Mouse (Mus musculus) midbrain, embryonic 12.5 days (tissue): ENCODE measurements around the gene Rexo1. TPM values are rescaled to one million over a fixed set of nuclear protein-coding genes. Genes with fewer than 3 reads are reported as not detected.
A peak's percentile ranks its signal among the peaks of the same experiment; 100 is the strongest.

Experiments used
- ATAC-seq: fragments of 200-750 bp; cut with Nextera tagmentation; 2 replicates; pipeline ENCODE4 v1.8.0; 2017; ENCODE audit warnings: low read depth, moderate TSS enrichment, moderate library complexity; ENCODE audit not compliant: low FRiP score
- H3K27ac ChIP-seq: fragments of 300-500 bp; sonication (generic); replicated peaks from 2 replicates; pipeline ENCODE4 v1.5.1; 2016; ENCODE audit warnings: mild to moderate bottlenecking
- H3K27me3 ChIP-seq: fragments of 300-500 bp; sonication (generic); 2 replicates; pipeline ENCODE4 v1.6.1; 2016; ENCODE audit warnings: mild to moderate bottlenecking
- H3K36me3 ChIP-seq: fragments of 300-500 bp; sonication (generic); 2 replicates; pipeline ENCODE4 v1.6.1; 2016
- H3K4me1 ChIP-seq: fragments of 300-500 bp; sonication (generic); 2 replicates; pipeline ENCODE4 v1.6.1; 2016
- H3K4me2 ChIP-seq: fragments of 300-500 bp; sonication (generic); replicated peaks from 2 replicates; pipeline ENCODE4 v1.6.1; 2016; ENCODE audit warnings: mild to moderate bottlenecking, moderate library complexity
- H3K4me3 ChIP-seq: fragments of 300-500 bp; sonication (generic); 2 replicates; pipeline ENCODE4 v1.5.1; 2016; ENCODE audit warnings: mild to moderate bottlenecking
- H3K9ac ChIP-seq: fragments of 300-500 bp; sonication (generic); replicated peaks from 2 replicates; pipeline ENCODE4 v1.6.1; 2016; ENCODE audit warnings: mild to moderate bottlenecking, moderate library complexity
- H3K9me3 ChIP-seq: fragments of 300-500 bp; sonication (generic); 2 replicates; pipeline ENCODE4 v1.6.1; 2016; ENCODE audit warnings: mild to moderate bottlenecking
- WGBS: fragments of 180-500 bp; shearing (Covaris S2); methylation state at CpG from one replicate; pipeline ENCODE4 v1.1.7; 2016; 5-methylcytosine and 5-hydroxymethylcytosine counted together
- polyA plus RNA-seq: library from polyadenylated mRNA; unstranded; fragments of >200 nt; fragmentation: Nextera tagmentation; extraction: Ambion mirVana; gene quantifications from 2 replicates; pipeline ENCODE4 v1.2.1, GENCODE M21; 2016

Gene Rexo1
- polyA plus RNA-seq, 1 experiment from 2014 or later, result 37.3 TPM

DNA sequence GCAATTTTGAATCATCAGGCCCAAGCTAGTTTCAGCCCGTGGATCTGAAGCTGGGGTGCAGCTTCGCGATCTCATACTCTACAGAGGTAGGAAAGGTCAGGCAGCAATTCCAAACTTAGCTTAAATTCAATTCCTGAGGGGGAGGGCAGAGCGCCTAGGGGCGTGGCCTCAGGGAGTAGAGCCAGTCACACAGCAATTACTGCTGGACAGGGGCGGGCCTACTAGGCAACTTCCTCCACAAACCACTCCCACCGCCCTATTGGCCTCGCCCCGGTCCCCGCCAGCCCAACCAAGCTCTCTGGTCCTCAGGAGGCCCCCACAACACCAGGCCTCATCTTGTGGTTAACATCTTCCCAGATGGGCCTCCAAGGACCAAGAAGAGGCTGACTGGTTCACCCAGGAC is 8.3 kb upstream of the Rexo1 start:
- H3K36me3 ChIP-seq, result no peaks in the 10 kb centered on the region

DNA sequence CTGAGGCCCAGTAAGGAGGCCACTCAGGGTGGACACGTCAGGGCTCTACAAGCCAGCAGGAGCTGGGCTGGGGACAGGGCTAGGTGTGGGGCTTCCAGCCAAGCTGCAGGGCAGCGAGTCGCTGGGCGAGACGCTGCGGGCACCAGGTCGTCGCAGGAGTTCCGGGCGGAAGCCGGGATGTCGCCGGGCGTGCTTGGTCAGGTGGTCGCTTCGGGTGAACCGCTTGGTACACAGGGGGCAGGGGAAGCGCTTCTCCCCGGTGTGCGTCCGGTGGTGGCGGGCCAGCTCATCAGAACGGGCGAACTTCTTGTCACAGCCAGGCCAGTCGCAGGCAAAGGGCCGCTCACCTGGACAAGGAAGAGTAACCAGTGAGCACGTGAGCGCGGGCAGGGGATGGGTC is 7.5 kb upstream of the Rexo1 start:
- WGBS, result 97% methylated on average over 29 of the region's 29 CpGs
- no peak for ATAC-seq
- Histone ChIP-seq H3K9me3 (no peaks in the 10 kb centered on the region), H3K27ac (0 out of 2 replicates have a peak overlapping the region, but pooled peaks have one; percentile 35), H3K36me3 (no peaks in the 10 kb centered on the region), H3K27me3 (no peaks in the 10 kb centered on the region), H3K9ac (no peak overlapping the region), H3K4me3 (no peak overlapping the region), H3K4me1 (peaks cover 52% of the 10 kb centered on the region), H3K4me2 (no peak overlapping the region)

More for the DNA sequence above, 8.3 kb upstream of the Rexo1 start:
- H3K4me1 ChIP-seq, result peaks cover 59% of the 10 kb centered on the region
- H3K27ac ChIP-seq, result no peak overlapping the region
- H3K27me3 ChIP-seq, result no peaks in the 10 kb centered on the region
- H3K9ac ChIP-seq, result no peak overlapping the region
- 29% methylated on average over 10 of the region's 10 CpGs for whole genome bisulfite sequencing
- H3K4me3 ChIP-seq, result no peak overlapping the region
- no peak for ATAC-seq
- no peaks in the 10 kb centered on the region for H3K9me3 ChIP-seq
- H3K4me2 ChIP-seq, result 0 out of 2 replicates have a peak overlapping the region, but pooled peaks have one; percentile 4

DNA sequence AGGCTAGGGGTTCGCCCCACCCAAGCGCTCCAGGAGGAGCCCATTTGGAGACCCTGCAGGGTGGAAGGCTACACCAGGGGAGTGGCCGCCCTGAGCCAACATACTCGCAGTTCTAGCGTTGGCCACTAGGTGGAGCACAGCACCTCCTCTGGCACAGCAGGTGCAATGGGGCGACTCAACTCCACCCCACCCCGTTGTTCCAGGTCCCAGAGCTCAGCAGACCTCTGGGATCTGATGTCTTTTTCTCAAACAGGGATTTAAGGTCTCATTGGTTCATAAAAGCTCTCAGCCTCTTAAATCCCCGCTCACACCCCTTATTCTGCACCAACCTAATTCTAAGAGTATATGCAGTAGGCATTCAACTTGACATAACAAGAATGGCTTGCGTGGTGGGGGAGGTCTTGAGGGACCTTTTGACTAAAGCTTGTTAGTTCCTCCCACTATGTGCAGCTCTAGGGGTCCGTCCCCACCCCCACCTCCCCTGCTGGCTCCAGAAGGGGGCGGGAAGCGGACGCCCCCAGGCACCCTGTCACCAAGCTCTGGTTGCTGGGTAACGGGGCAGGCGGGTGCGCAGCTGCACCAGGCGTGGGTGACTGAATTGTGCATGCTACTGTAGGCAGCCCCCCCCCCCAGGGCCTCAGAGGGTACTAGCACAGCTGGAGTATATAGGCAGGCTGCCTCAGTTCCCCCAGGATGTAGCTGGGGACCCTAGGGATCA is 5.2 kb upstream of the Rexo1 start:
- Histone ChIP-seq H3K27me3 (no peaks in the 10 kb centered on the region), H3K36me3 (no peaks in the 10 kb centered on the region), H3K4me3 (peak overlapping the region; percentile 12; the same call in 1 of the 2 replicates), H3K27ac (peak overlapping the region; percentile 74), H3K9me3 (no peaks in the 10 kb centered on the region), H3K9ac (no peak overlapping the region), H3K4me2 (peak overlapping the region; percentile 38), H3K4me1 (peaks cover 47% of the 10 kb centered on the region)
- ATAC-seq, result peak; percentile 64
- 10% methylated on average over 17 of the region's 17 CpGs for WGBS

DNA sequence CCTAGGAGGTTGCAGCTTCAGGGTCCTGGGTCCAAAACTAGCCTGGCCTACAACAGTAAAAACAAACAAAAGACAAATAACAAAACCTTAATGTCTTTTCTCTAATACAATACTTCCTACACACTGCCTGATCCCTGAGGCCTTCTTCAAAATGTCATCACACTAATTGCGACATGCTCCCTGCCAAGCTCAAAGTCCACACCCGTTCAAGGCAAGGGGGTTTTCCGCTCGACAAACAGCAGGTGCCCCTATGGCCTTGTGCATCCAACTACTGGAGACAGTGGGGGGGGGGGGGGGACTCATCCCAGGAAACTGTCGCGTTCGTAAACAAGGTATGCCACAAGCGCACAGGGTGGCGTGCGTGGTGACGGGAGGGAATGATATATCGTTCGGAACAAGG is 739 bp downstream of the Rexo1 start:
- Histone ChIP-seq H3K36me3 (no peaks in the 10 kb centered on the region), H3K9ac (peak overlapping the region; percentile 89), H3K9me3 (no peaks in the 10 kb centered on the region), H3K27ac (no peak overlapping the region; the same call in 1 of the 2 replicates), H3K4me1 (peaks cover 38% of the 10 kb centered on the region), H3K4me2 (peak overlapping the region; percentile 93), H3K27me3 (no peaks in the 10 kb centered on the region), H3K4me3 (peak overlapping the region; percentile 95)
- ATAC-seq, result no peak; the same call in 1 of the 2 replicates
- WGBS, result 2% methylated on average over 13 of the region's 13 CpGs

DNA sequence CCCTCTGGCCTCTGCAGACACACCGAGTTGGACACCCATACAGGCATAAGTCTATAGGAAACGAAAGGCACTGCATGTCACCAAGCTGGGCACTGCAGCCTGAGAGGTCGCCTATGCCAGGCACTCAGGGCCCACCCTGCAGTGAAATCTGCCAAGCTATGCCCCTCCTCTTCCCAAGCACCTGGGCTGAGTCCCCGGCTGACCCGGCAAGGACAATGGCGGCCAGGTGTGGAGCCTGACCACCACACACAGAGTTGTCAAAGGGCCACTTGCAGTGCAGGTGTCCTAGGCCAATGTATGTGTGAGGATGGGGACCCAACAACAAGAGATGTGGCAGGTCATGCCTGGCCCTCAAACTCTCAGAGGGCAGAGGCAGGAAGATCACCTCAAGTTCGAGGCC is 1.9 kb downstream of the Rexo1 start:
- H3K4me3 ChIP-seq, result no peak overlapping the region

DNA sequence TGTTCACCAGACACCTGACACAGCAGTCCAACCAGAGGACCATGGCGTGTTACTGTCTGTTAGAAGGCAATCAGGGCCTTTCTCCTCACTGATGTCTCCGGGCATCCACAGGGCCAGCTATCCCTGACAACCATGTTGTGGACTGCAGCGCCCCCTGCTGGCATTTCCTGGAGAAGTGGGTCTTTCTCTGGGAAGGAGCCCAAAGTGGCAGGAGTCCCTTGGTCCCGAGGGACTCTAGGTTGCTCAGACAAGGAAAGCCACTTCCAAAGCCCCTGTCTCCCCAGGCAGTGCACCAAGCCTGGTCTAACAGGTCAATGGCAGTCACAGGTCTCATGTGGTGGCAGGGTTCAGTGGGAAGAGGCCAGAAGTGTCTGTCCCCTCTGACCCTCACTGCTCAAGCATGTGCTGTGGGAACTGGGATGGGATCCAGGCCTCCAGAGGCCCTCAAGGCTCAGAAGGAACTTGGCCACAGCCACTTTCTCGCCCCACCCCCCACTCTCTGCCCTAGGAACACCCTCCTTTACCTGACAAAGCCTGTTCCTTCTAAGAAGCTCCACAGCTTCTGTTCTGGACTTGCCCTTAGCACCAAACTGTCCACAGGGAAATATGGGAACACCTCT is 3.9 kb downstream of the Rexo1 start:
- no peaks in the 10 kb centered on the region for H3K9me3 ChIP-seq
- H3K27ac ChIP-seq, result no peak overlapping the region; the same call in 1 of the 2 replicates
- ATAC-seq, result no peak
- peaks cover 36% of the 10 kb centered on the region for H3K4me1 ChIP-seq
- no peak overlapping the region for H3K4me3 ChIP-seq
- WGBS, result 32% methylated on average over 5 of the region's 5 CpGs
- H3K27me3 ChIP-seq, result no peaks in the 10 kb centered on the region
- no peaks in the 10 kb centered on the region for H3K36me3 ChIP-seq
- H3K4me2 ChIP-seq, result no peak overlapping the region
- 0 out of 2 replicates have a peak overlapping the region, but pooled peaks have one; percentile 20 for H3K9ac ChIP-seq

More for the DNA sequence above, 1.9 kb downstream of the Rexo1 start:
- Histone ChIP-seq H3K27ac (no peak overlapping the region), H3K36me3 (no peaks in the 10 kb centered on the region), H3K9me3 (no peaks in the 10 kb centered on the region), H3K4me2 (no peak overlapping the region), H3K4me1 (peaks cover 37% of the 10 kb centered on the region), H3K9ac (no peak overlapping the region; the same call in 1 of the 2 replicates), H3K27me3 (no peaks in the 10 kb centered on the region)
- 90% methylated on average over 7 of the region's 7 CpGs for WGBS
- no peak for ATAC-seq

DNA sequence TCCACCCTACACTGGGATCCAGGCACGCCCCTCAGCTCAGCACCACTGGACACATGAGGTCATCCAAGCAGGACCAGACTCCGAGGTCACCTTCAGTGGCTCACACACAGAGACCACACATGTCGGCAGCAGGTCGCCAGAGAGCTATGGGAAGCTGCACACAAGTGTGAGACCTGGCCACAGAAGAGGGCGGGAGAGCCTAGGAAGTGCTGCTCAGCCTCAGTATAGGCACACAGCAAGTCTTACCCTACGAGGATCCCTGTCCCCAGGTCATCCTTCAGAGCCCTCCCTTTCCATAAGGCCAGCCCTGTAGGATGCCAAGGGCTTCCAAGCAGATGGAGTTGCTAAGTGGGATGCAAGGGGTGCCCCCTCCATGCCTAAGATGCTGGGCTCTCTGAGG is 7.4 kb downstream of the Rexo1 start:
- Histone ChIP-seq H3K9ac (no peak overlapping the region), H3K4me2 (no peak overlapping the region), H3K27me3 (no peaks in the 10 kb centered on the region), H3K27ac (no peak overlapping the region), H3K9me3 (no peaks in the 10 kb centered on the region), H3K36me3 (peaks cover 19% of the 10 kb centered on the region), H3K4me3 (no peak overlapping the region), H3K4me1 (peaks cover 11% of the 10 kb centered on the region)
- ATAC-seq, result no peak
- WGBS, result 90% methylated on average over 6 of the region's 6 CpGs

DNA sequence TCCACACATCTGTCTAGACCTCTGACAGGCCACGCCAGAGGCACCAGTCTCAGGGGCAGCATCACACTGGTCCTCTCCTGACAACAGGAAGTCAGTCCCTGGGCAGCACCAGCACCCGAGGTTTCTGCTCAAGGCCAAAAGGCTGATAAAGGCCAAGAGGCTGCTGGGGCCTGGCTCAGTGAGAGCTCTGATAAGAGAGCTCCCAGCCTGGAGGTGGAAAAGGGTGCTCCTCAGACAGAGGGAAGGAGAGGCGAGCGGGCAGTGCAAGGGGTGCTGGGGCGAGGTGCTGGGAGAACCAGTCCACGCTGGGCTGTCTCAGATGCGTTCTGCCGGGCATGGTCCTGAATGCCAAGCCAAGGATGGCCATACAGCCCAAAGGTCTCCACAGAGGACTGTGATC is 7.8 kb downstream of the Rexo1 start:
- no peak for ATAC-seq
- Histone ChIP-seq H3K4me2 (no peak overlapping the region), H3K4me3 (no peak overlapping the region), H3K27me3 (no peaks in the 10 kb centered on the region), H3K27ac (no peak overlapping the region), H3K36me3 (peaks cover 22% of the 10 kb centered on the region), H3K9ac (no peak overlapping the region), H3K4me1 (peaks cover 9% of the 10 kb centered on the region), H3K9me3 (no peaks in the 10 kb centered on the region)
- 88% methylated on average over 8 of the region's 8 CpGs for WGBS

DNA sequence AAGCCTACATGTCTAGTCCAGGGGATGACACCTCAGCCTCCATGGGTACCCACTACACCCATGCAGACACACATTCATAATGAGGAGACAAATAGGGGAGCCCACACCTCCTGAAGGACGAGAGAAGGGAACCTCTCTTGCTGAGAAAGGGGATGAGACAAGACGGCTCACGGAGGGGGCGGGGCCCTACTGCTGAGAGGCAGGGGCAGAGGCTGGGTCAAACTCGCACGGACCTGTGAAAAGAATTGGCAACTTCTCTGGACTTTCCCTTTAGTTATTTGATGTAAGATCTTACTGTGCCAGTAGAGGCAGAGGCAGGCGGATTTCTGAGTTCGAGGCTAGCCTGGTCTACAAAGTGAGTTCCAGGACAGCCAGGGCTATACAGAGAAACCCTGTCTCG is 9.0 kb downstream of the Rexo1 start:
- Histone ChIP-seq H3K4me2 (no peak overlapping the region), H3K27ac (no peak overlapping the region), H3K9ac (no peak overlapping the region), H3K36me3 (peaks cover 34% of the 10 kb centered on the region), H3K27me3 (no peaks in the 10 kb centered on the region), H3K4me3 (no peak overlapping the region), H3K4me1 (no peaks in the 10 kb centered on the region), H3K9me3 (no peaks in the 10 kb centered on the region)
- ATAC-seq, result no peak
- 60% methylated on average over 9 of the region's 9 CpGs for WGBS

DNA sequence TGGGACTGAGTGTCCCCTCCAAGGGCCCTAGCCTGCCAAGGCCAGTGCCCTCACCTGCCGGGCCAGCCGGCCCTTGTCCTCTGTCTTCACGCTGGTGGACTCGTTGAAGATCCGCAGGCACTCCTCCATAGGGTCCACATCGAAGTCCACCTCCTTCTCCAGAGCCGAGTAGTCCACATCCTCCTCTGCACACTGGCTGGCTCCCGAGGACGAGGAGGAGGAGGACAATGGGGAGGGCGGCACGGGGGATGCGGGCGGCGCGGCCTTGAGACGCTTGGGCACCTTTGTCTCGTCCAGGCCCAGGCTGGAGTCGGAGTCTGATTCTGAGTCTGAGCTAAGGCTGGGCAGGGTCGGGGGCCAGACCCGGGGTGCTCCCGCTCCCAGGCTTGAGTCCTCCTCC is 12.1 kb downstream of the Rexo1 start:
- WGBS, result 89% methylated on average over 21 of the region's 21 CpGs
- no peak overlapping the region for H3K4me2 ChIP-seq
- H3K4me3 ChIP-seq, result no peak overlapping the region
- no peak overlapping the region for H3K9ac ChIP-seq
- no peaks in the 10 kb centered on the region for H3K27me3 ChIP-seq
- ATAC-seq, result no peak
- H3K36me3 ChIP-seq, result peaks cover 65% of the 10 kb centered on the region
- no peak overlapping the region for H3K27ac ChIP-seq
- no peaks in the 10 kb centered on the region for H3K4me1 ChIP-seq
- H3K9me3 ChIP-seq, result no peaks in the 10 kb centered on the region

DNA sequence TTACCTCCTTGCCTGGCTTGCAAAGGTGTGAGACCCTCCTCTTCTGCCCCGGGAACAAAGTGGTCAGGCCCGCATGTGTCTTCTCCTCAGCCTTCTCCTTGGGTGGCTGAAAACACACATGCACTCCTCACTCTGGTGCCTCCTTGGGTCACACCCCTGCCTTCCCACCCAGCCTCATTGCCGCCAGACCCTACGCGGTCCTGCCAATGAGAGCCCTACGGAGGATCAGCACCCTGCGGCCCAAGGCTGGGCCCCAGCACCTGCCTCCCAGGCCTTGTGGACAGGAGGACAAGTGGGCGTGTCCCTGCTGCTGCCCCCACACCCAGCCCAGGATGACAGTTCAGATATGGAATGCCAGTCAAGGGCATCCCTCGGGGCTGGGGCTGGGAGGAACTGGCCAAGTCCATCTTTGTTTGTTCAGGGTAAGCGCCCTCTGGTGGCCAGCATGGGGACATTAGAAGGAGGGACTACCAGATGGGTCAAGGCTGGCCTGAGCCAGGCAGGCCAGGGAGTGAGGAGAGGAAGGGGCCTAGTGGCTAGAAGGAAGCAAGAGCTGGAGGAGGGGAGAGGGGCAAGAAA is 12.8 kb downstream of the Rexo1 start:
- no peak overlapping the region for H3K4me2 ChIP-seq
- H3K27ac ChIP-seq, result no peak overlapping the region
- ATAC-seq, result peak; percentile 75

DNA sequence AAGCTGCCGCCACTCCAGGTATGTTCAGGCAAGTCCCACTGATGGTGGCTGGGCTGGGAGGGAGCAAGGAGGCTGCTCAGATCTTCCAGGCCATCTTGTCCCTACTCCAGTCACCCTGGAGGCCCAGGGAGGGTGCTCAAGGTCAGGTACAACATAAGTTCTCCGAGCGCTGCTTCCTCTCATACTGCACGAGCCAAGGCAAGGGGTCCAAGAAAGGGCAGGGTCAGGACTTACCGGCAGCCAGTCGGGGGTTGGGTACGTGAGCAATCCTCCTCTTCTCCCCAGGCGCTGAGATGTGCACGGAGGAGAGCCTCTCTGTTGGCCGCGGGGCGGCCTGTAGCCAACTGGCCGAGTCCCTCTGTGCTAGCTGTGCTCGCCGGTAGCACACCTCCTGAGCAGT is 13.8 kb downstream of the Rexo1 start:
- H3K4me1 ChIP-seq, result no peaks in the 10 kb centered on the region
- H3K9me3 ChIP-seq, result no peaks in the 10 kb centered on the region
- no peaks in the 10 kb centered on the region for H3K27me3 ChIP-seq
- WGBS, result 90% methylated on average over 15 of the region's 15 CpGs
- H3K36me3 ChIP-seq, result peaks cover 83% of the 10 kb centered on the region
- ATAC-seq, result no peak
- no peak overlapping the region for H3K27ac ChIP-seq
- H3K4me2 ChIP-seq, result no peak overlapping the region
- no peak overlapping the region for H3K9ac ChIP-seq
- no peak overlapping the region for H3K4me3 ChIP-seq

More for the DNA sequence above, 12.8 kb downstream of the Rexo1 start:
- H3K9me3 ChIP-seq, result no peaks in the 10 kb centered on the region
- H3K4me3 ChIP-seq, result no peak overlapping the region
- H3K27me3 ChIP-seq, result no peaks in the 10 kb centered on the region
- H3K36me3 ChIP-seq, result peaks cover 73% of the 10 kb centered on the region
- no peak overlapping the region for H3K9ac ChIP-seq
- no peaks in the 10 kb centered on the region for H3K4me1 ChIP-seq
- WGBS, result 80% methylated on average over 10 of the region's 10 CpGs
